Mouse (Mus musculus): ENCODE measurements around the gene Nek11. TPM values are rescaled to one million over a fixed set of nuclear protein-coding genes. Genes with fewer than 3 reads are reported as not detected.

Nek11 gene
- polyA plus RNA-seq, 2 experiments: 0.13 to 0.14 TPM

DNA sequence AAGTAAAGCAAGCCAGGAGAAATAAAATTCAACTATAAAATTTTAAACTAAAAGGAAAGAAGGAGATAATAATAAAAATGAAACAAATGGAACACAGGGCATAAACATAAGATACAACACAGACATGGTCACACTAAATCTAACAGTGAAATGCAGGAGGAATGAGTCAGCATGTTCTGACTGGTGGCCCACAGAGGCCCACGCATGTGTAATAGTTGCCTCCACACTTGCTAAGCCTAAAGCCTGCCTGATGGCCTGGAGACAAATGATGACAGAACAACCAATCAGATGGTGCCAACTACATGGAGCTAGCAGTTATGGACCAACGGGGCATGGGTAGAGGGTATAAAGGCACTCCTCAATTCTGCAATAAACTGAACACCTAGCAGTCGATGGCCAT is 93.1 kb downstream of the Nek11 start:
- Histone ChIP-seq H3K27me3 (ENCODE audit: control insufficient read depth, insufficient read depth, low read length) (no peaks in the 10 kb centered on the region), H3K4me3 (replicated peaks; ENCODE audit: low read length) (no peak overlapping the region), H3K27ac (replicated peaks; ENCODE audit: low read depth, low read length) (no peak overlapping the region), H3K4me1 (ENCODE audit: control insufficient read depth, insufficient read depth, low read length) (no peaks in the 10 kb centered on the region), H3K4me2 (replicated peaks; ENCODE audit: low read depth, low read length, severe bottlenecking) (no peak overlapping the region), H3K9me3 (ENCODE audit: control insufficient read depth, low read length) (no peaks in the 10 kb centered on the region), H3K36me3 (ENCODE audit: control insufficient read depth, insufficient read depth, low read length) (no peaks in the 10 kb centered on the region), H3K9ac (ENCODE audit: low read depth, low read length, severe bottlenecking) (no peak overlapping the region)
- 83% methylated on average over 3 of the region's 3 CpGs for WGBS
- TF ChIP-seq POLR2A (IDR thresholded peaks at IDR 0.05; ENCODE audit: borderline replicate concordance, extremely low read depth, insufficient read depth, insufficient read length): no peak
- no peak for DNase-seq (ENCODE audit: low spot score)
- no peak for ATAC-seq (ENCODE audit: low FRiP score, low read depth)

DNA sequence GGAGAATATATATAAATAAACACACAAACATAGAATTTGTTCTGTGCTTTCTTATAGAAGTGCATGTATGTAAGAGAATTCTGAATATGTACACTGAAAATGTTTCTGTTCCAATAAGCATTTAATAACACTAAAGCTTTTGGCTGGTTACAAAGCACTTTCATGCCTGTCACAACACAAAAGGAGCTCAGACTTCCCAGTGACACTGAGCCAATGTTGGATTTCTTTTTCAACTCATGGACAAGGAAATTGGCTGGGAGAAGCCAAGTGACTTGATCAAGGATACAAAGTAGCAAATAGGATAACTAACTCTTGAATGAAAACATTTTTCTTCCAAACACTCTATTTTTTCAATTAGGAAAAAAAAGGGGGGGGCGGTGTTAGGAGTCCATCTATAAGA is 93.9 kb downstream of the Nek11 start:
- ATAC-seq (ENCODE audit: low FRiP score, low read depth): no peak
- no peak for TF ChIP-seq POLR2A (IDR thresholded peaks at IDR 0.05; ENCODE audit: borderline replicate concordance, extremely low read depth, insufficient read depth, insufficient read length)

DNA sequence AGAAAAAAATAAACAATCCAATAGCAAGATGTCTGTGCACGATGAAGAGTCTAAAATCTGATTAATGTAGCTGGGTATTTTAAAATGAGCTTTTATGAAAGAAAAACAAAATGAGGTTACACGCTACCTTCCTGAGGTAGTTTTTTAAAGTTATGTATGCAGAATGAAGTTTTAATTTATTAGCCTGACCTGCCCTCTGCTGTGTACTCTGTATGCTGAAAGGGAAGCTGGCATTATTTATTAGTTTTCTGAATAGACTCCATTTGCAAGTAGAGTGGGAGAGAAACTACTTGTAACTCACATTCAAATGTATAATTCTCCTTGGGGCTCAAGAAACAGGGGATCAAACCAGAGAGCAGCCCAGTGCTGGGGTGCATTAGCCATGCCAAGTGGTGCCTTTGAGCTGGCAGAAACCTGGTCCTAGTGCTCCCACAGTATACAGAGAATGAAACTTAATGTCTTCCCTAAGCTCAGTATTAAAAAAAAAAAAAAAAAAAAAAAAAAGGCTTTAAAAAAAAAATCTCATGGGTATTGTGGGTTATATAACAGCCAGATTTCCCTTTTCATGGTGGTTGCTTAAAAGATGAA is 94.5 kb downstream of the Nek11 start:
- H3K9me3 ChIP-seq (ENCODE audit: control insufficient read depth, low read length): no peaks in the 10 kb centered on the region
- no peak overlapping the region for H3K4me3 ChIP-seq (replicated peaks; ENCODE audit: low read length)
- no peak overlapping the region for H3K4me2 ChIP-seq (replicated peaks; ENCODE audit: low read depth, low read length, severe bottlenecking)
- H3K27ac ChIP-seq (replicated peaks; ENCODE audit: low read depth, low read length): no peak overlapping the region
- H3K4me1 ChIP-seq (ENCODE audit: control insufficient read depth, insufficient read depth, low read length): no peaks in the 10 kb centered on the region
- DNase-seq (ENCODE audit: low spot score) (no peak), ATAC-seq (ENCODE audit: low FRiP score, low read depth) (no peak)
- WGBS: 80% methylated on average over 2 of the region's 2 CpGs
- no peaks in the 10 kb centered on the region for H3K36me3 ChIP-seq (ENCODE audit: control insufficient read depth, insufficient read depth, low read length)
- H3K27me3 ChIP-seq (ENCODE audit: control insufficient read depth, insufficient read depth, low read length): no peaks in the 10 kb centered on the region
- no peak for TF ChIP-seq POLR2A (IDR thresholded peaks at IDR 0.05; ENCODE audit: borderline replicate concordance, extremely low read depth, insufficient read depth, insufficient read length)
- no peak overlapping the region for H3K9ac ChIP-seq (ENCODE audit: low read depth, low read length, severe bottlenecking)

More for the DNA sequence above, 93.9 kb downstream of the Nek11 start:
- WGBS: 94% methylated on average over 1 of the region's 1 CpGs
- H3K4me1 ChIP-seq (ENCODE audit: control insufficient read depth, insufficient read depth, low read length): no peaks in the 10 kb centered on the region
- H3K4me2 ChIP-seq (replicated peaks; ENCODE audit: low read depth, low read length, severe bottlenecking): no peak overlapping the region
- no peaks in the 10 kb centered on the region for H3K36me3 ChIP-seq (ENCODE audit: control insufficient read depth, insufficient read depth, low read length)
- H3K27ac ChIP-seq (replicated peaks; ENCODE audit: low read depth, low read length): no peak overlapping the region
- H3K27me3 ChIP-seq (ENCODE audit: control insufficient read depth, insufficient read depth, low read length): no peaks in the 10 kb centered on the region
- no peak overlapping the region for H3K4me3 ChIP-seq (replicated peaks; ENCODE audit: low read length)
- no peak overlapping the region for H3K9ac ChIP-seq (ENCODE audit: low read depth, low read length, severe bottlenecking)
- no peaks in the 10 kb centered on the region for H3K9me3 ChIP-seq (ENCODE audit: control insufficient read depth, low read length)
- DNase-seq (ENCODE audit: low spot score): no peak

DNA sequence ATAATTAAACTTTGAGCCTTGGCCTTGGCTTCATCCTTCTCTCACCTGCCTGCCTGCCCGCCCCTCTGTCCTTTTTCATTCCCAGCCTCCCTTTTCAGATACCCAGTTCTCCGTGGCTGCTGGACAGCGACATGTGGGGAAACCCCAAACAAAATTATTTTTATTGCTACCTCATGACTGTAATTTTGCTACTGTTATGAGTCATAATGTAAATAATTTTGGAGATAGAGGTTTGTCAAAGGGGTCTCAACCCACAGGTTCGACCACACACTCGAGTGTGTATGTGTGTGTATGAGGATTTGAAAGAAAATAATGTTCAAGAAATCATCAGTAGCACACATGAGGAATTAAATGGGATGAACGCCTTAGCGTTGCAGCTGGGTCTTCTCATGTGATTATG is 110.7 kb downstream of the Nek11 start:
- no peak for TF ChIP-seq POLR2A (IDR thresholded peaks at IDR 0.05; ENCODE audit: borderline replicate concordance, extremely low read depth, insufficient read depth, insufficient read length)
- Histone ChIP-seq H3K4me3 (replicated peaks; ENCODE audit: low read length) (no peak overlapping the region), H3K36me3 (ENCODE audit: control insufficient read depth, insufficient read depth, low read length) (no peaks in the 10 kb centered on the region), H3K9me3 (ENCODE audit: control insufficient read depth, low read length) (no peaks in the 10 kb centered on the region), H3K27ac (replicated peaks; ENCODE audit: low read depth, low read length) (no peak overlapping the region), H3K4me1 (ENCODE audit: control insufficient read depth, insufficient read depth, low read length) (no peaks in the 10 kb centered on the region), H3K27me3 (ENCODE audit: control insufficient read depth, insufficient read depth, low read length) (no peaks in the 10 kb centered on the region), H3K9ac (ENCODE audit: low read depth, low read length, severe bottlenecking) (no peak overlapping the region), H3K4me2 (replicated peaks; ENCODE audit: low read depth, low read length, severe bottlenecking) (no peak overlapping the region)
- DNase-seq (ENCODE audit: low spot score): no peak
- ATAC-seq (ENCODE audit: low FRiP score, low read depth): no peak
- WGBS: 42% methylated on average over 7 of the region's 7 CpGs

DNA sequence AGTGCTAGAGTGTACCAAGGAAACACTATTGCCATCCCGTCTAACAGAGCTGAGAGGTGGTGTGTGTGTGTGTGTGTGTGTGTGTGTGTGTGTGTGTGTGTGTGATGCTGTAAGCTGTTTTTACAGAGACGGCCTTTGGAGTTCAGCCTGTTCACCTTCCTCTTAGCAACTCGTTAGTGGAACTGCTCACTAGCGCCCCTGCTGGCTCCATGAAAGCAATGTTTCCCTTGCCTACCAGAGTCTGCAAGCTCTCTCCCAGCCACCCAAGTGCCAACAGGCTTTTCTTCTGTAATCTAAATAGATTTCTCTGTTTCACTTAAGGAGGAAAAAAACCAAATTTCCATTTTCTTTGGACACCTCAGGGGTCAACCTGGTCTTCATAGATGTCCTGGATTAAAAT is 112.6 kb downstream of the Nek11 start:
- DNase-seq (ENCODE audit: low spot score) (no peak), ATAC-seq (ENCODE audit: low FRiP score, low read depth) (no peak)
- WGBS: 30% methylated on average over 4 of the region's 4 CpGs
- H3K36me3 ChIP-seq (ENCODE audit: control insufficient read depth, insufficient read depth, low read length): no peaks in the 10 kb centered on the region
- no peak overlapping the region for H3K4me2 ChIP-seq (replicated peaks; ENCODE audit: low read depth, low read length, severe bottlenecking)
- H3K27ac ChIP-seq (replicated peaks; ENCODE audit: low read depth, low read length): no peak overlapping the region
- no peak overlapping the region for H3K9ac ChIP-seq (ENCODE audit: low read depth, low read length, severe bottlenecking)
- no peak for TF ChIP-seq POLR2A (IDR thresholded peaks at IDR 0.05; ENCODE audit: borderline replicate concordance, extremely low read depth, insufficient read depth, insufficient read length)
- no peaks in the 10 kb centered on the region for H3K27me3 ChIP-seq (ENCODE audit: control insufficient read depth, insufficient read depth, low read length)
- no peaks in the 10 kb centered on the region for H3K4me1 ChIP-seq (ENCODE audit: control insufficient read depth, insufficient read depth, low read length)
- H3K9me3 ChIP-seq (ENCODE audit: control insufficient read depth, low read length): no peaks in the 10 kb centered on the region
- no peak overlapping the region for H3K4me3 ChIP-seq (replicated peaks; ENCODE audit: low read length)

DNA sequence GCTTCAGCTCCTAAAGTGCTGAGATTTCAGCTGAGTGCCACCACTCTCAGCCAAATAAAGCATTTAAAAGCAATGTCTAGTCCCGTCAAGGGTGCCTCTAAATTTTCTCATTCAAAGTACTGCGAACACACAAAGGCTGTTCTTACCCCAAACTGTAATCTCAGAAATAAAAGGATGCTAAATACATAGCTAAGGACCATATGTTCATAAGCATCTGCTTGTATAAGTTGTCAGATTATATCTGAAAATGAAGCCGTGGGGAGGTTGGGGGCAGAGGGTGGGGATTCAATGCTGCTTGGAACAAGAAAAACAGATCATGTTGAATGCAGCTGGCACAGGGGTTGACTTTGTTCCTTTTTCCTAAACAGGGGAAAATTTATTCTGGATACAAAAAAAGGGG is 120.4 kb downstream of the Nek11 start:
- 83% methylated on average over 3 of the region's 3 CpGs for WGBS
- Histone ChIP-seq H3K4me1 (ENCODE audit: control insufficient read depth, insufficient read depth, low read length) (no peaks in the 10 kb centered on the region), H3K9me3 (ENCODE audit: control insufficient read depth, low read length) (no peaks in the 10 kb centered on the region), H3K27ac (replicated peaks; ENCODE audit: low read depth, low read length) (no peak overlapping the region), H3K36me3 (ENCODE audit: control insufficient read depth, insufficient read depth, low read length) (no peaks in the 10 kb centered on the region), H3K4me2 (replicated peaks; ENCODE audit: low read depth, low read length, severe bottlenecking) (no peak overlapping the region), H3K27me3 (ENCODE audit: control insufficient read depth, insufficient read depth, low read length) (no peaks in the 10 kb centered on the region), H3K4me3 (replicated peaks; ENCODE audit: low read length) (no peak overlapping the region), H3K9ac (ENCODE audit: low read depth, low read length, severe bottlenecking) (no peak overlapping the region)
- ATAC-seq (ENCODE audit: low FRiP score, low read depth) (no peak), DNase-seq (ENCODE audit: low spot score) (no peak)
- no peak for TF ChIP-seq POLR2A (IDR thresholded peaks at IDR 0.05; ENCODE audit: borderline replicate concordance, extremely low read depth, insufficient read depth, insufficient read length)
